Mouse (Mus musculus) brown adipose tissue, adult 24 weeks (tissue): Measurements from ENCODE around the gene Txk. TPM values are rescaled to one million over a fixed set of nuclear protein-coding genes. Genes with fewer than 3 reads are reported as not detected.

ENCODE experiments used
- H3K27ac ChIP-seq: fragments of 200-500 bp; replicated peaks from 2 replicates; pipeline ENCODE4 v1.5.1; 2012; ENCODE audit warnings: low read depth, mild to moderate bottlenecking, low read length
- H3K4me1 ChIP-seq: fragments of 200-500 bp; 2 replicates; pipeline ENCODE4 v1.6.1; 2012; ENCODE audit warnings: low read length, mixed read lengths; ENCODE audit not compliant: control insufficient read depth, insufficient read depth, insufficient read length
- H3K4me3 ChIP-seq: fragments of 200-500 bp; 2 replicates; pipeline ENCODE4 v1.5.1; 2012; ENCODE audit warnings: low read depth, mild to moderate bottlenecking, low read length, moderate library complexity; ENCODE audit not compliant: insufficient read depth
- polyA plus RNA-seq: library from polyadenylated mRNA; stranded (reverse); fragments of >200 nt; gene quantifications from 2 replicates; pipeline ENCODE4 v1.2.4, GENCODE M21; 2012; ENCODE audit not compliant: missing spikeins, insufficient read depth, insufficient read length

Txk gene
- polyA plus RNA-seq: not detected in 2 replicates

DNA sequence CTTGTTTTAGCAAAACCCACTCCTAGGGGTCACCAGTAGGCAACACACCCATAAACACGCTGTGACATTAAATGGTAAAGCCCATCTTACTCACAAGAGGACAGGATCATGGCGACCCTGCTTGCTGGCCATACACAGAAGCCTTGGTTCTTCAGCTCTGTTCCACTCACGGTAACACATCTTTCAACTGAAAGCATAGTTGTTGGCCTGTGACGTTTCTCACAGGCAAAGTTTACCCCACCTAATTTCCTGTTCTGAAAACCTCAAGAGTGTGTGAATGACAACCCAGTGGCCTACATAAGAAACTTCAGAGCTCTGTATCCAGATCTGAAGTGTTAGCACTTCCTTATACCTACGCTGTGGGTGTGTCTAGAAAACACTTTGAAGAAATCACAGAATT lies at the start of gene Txk:
Gene Txk (minus strand): TSS at position 193 of the 400 bp plus-strand sequence.
- no peak within 1 kb of the TSS for H3K4me3 ChIP-seq

DNA sequence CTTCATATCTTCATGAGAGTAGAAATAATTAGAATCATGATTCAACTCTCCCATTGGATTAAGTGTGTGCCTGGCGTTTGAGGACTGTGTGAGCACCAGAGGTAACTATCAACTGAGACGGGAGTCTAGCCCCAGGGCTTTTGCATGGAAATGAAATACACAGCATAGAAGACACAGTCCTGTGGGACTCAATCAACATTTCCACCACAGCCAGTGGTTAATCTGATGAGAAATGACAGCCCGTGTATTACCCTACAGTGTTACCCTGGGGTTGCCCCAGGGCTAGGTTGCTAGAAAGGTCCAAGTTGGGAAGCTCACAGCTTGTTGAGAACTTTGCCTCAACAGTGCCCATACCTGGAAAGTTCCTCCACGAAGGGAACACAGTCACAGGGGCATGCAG lies 46.0 kb upstream of the Txk start:
- Histone ChIP-seq H3K4me3 (no peak overlapping the region), H3K27ac (no peak overlapping the region), H3K4me1 (peaks cover 2% of the 10 kb centered on the region)

More for the DNA sequence above, at the start of gene Txk:
- H3K4me1 ChIP-seq: no peaks in the 10 kb centered on the region
- H3K27ac ChIP-seq: no peak within 1 kb of the TSS

DNA sequence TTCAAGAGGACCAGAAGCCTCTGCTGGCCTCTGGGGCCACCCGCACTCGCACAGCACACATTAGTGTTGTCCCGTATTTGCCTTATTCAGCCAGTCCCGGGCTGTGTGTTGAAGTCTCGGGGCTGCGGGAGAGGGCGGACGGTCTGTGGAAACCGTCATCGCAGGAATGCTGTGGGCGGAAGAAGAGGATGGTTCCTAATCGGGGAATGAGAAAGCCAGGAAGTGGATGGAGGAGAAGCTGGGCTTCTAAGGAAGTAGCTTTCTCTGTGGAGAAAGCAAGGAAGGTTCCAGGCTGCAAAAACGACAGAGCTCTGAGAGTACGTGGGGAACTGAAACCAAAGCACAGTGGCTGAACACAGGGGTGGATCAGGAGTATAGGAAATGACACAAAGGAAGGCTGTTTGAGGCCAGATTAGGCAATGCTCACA lies 43.6 kb upstream of the Txk start:
- peaks cover 2% of the 10 kb centered on the region for H3K4me1 ChIP-seq

DNA sequence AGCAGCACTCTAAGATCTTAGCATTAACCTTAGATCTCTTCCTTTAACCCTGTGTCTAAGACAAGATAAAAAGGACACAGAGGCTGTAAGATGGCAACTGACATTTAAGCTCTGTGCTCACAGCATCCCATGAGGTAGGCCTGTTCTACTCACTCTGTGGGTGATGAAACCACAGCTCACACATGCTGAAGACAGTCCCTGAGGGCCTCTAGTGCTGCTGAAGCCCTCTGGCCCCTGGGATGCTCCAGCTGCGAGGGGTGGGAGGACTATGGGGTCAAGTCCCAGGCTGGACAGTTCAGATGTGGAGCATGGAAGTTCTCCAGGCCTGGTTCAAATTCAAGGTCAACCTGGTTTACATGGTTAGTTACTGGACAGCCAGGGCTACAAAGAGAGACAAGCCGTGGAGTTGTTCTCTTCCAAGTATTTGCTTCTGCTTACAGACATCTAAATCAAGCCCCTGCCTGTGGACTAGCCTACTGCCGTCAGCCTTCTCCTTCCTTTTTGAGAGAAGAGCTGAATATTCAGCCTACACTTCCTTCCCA lies 40.8 kb upstream of the Txk start:
- H3K4me1 ChIP-seq: peaks cover 2% of the 10 kb centered on the region
- no peak overlapping the region for H3K4me3 ChIP-seq
- H3K27ac ChIP-seq: peak overlapping the region; percentile 26; the same call in 1 of the 2 replicates

More for the DNA sequence above, 43.6 kb upstream of the Txk start:
- H3K4me3 ChIP-seq: peak overlapping the region; percentile 35
- H3K27ac ChIP-seq: peak overlapping the region; percentile 71

DNA sequence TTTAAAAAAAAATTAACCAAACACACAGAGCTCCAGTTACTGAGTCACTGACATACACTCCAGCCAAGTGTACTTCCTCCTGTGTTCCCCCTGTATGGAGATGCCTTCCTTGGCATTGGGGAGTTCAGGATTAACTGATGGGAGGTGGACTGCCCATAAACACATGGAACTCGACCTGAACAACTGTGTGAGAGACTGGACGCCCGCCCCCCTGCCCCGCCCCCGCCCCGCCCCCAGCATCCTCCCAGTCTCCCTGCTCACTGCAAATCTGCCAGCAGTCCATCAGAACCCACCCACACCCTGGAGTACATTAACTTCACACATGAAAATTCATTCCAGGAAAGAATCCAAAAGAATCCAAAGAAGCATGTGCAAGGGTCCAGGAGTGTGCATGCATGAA lies 39.2 kb upstream of the Txk start:
- no peak overlapping the region for H3K27ac ChIP-seq
- no peak overlapping the region for H3K4me3 ChIP-seq
- H3K4me1 ChIP-seq: peaks cover 2% of the 10 kb centered on the region

DNA sequence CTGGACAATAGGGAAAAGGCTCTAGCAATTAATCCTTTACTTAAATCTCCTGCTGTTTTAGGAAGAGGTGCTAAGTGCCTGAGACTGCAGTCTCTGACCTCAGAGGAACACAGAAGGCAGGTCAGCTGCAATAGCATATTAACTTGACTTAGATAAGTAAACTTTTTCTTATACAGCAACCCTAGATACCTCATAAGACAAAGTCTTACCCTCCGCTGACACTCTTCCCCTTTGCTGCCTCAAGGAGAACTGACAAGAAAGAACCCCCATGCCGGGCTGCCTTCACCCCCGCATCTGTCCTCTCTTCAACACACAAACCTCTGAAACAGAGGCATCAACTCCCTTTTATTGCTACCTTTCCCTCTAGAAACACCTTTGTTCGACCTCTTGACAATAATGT lies 38.8 kb upstream of the Txk start:
- H3K4me1 ChIP-seq: peaks cover 2% of the 10 kb centered on the region
- H3K4me3 ChIP-seq: no peak overlapping the region
- no peak overlapping the region for H3K27ac ChIP-seq

DNA sequence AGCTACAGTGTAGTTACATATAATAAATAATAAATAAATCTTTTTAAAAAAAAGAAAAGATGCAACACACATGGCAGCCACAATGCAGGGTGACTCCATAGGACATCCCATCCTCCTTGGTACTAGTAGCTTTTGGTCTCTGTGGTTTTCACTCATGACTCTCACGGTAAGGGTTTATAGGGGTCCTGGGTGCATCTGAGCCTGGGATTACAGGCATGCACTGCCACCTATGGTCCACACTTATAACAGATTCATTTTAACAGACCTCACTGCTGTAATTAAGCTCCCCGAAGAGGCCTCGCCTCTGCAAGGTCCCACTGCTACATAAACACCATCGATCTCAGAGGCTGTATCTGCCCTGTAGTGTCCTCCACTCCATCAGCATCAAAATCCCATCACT lies 32.9 kb upstream of the Txk start:
- H3K4me3 ChIP-seq: no peak overlapping the region
- H3K4me1 ChIP-seq: no peaks in the 10 kb centered on the region
- H3K27ac ChIP-seq: no peak overlapping the region

DNA sequence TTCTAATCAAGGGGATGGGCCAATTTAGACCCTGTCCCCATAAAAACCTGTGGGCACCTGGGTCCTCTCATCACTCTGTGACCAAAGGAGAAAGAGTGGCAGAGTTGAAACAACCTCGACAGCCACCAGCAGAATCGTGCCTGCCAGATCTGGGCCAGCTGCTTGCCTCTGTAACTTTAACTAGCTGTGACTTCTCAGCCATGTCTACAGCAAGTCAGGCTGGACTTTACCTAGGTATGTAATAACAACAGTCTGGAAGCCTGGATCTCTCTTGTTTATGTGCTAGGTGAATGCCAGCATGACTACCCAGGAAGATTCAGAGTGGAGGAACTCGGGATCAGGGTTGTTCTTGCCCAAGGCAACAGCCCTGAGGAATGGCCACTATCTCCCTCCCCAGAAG lies 32.1 kb upstream of the Txk start:
- H3K27ac ChIP-seq: no peak overlapping the region
- H3K4me1 ChIP-seq: no peaks in the 10 kb centered on the region
- H3K4me3 ChIP-seq: no peak overlapping the region

DNA sequence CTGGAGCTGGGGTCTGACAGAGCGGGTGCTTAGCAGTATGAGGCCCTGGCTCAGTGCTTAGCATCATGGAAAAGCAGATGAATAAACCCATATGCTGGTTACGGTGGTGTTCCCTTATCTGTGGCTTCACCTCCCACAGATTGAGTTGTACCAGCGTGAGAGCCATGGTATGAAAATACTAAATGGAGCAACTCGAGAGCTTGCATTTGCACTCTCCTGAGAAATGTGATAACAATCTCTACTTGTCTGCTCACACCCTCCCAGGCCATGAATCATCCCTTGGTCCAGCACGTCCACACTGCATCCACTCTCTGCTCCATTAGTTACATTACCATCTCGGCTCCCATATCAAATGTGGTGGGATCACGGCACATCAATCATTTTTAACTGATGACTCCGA lies 31.4 kb upstream of the Txk start:
- H3K27ac ChIP-seq: no peak overlapping the region
- no peak overlapping the region for H3K4me3 ChIP-seq
- no peaks in the 10 kb centered on the region for H3K4me1 ChIP-seq

DNA sequence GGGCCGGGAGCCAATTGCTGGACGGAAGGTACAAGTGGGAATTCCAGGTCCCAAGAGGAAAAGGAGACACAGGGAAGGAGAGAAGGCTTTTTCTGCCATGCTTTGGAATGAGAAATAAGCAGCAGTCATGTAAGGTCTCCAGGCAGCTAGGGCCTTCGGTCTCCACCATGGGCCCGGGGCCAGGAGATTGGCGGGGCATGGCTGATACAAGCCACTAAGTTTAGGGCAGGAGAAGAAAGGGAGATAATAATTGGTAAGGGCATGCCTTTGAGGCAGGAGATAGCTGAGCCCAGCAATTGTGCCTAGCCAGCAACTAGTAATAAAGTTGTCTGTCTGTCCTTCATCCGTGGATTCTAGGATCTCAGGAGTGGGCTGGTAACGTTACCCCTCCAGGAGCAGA lies 30.5 kb upstream of the Txk start:
- no peaks in the 10 kb centered on the region for H3K4me1 ChIP-seq
- H3K4me3 ChIP-seq: no peak overlapping the region
- H3K27ac ChIP-seq: no peak overlapping the region

DNA sequence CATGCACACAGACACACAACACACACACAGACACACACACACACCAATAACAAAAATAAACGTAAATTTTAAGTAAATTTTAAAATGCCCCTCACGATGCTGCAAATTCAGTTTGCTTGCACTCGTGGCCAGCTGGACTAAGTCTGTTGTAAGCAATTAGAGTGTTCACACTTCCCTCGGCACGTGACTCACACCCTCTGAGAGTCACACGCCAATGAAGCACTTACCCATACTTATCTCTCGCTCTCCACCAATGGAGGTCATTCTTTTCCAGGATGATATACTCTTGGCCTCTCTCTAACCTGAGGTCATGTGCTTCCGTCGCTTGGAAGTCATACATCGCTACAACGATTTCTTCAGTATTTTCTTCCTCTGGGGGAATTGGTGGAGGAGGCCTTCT lies 29.2 kb upstream of the Txk start:
- Histone ChIP-seq H3K4me1 (no peaks in the 10 kb centered on the region), H3K4me3 (no peak overlapping the region), H3K27ac (no peak overlapping the region)

DNA sequence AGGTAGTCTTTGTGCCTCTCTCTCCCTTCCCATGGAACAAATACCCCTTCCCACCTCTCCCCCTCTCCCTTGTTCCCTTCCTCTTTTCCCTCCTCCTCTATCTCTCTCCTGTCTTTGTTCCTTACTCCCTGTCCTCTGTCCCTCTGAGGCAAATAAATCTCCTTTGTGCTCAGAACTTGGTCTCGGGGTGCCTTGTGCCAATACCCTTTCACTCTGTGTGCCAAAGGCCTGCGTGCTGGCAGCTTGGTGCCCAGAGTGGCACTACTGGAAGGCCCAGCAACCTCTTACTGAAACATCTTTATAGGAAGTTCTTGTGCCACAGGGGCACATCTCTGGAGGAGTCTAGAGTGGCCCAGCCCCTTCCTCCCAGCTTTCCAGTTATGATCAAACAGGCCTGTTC lies 24.0 kb upstream of the Txk start:
- no peak overlapping the region for H3K4me3 ChIP-seq
- H3K4me1 ChIP-seq: no peaks in the 10 kb centered on the region
- no peak overlapping the region for H3K27ac ChIP-seq

DNA sequence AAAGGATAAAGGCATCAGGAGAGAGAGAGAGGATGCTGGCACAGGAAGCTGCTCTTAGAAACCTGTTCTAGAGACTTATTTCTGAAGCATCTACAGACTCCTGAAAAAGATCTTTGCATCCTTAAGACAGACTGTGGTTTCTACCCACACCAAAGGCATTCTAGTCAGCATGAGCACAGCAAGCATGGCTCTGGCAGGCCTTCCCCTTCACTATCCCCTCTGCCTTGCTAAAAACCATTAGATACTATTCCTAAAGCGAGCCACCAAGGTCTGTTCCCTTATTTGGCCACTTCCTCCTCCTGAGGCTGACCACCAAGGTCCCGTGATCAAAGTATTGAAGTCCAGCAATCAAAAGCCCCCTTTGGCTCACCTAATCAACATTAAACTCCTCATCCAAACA lies 23.6 kb upstream of the Txk start:
- no peak overlapping the region for H3K4me3 ChIP-seq
- H3K27ac ChIP-seq: no peak overlapping the region
- H3K4me1 ChIP-seq: no peaks in the 10 kb centered on the region

DNA sequence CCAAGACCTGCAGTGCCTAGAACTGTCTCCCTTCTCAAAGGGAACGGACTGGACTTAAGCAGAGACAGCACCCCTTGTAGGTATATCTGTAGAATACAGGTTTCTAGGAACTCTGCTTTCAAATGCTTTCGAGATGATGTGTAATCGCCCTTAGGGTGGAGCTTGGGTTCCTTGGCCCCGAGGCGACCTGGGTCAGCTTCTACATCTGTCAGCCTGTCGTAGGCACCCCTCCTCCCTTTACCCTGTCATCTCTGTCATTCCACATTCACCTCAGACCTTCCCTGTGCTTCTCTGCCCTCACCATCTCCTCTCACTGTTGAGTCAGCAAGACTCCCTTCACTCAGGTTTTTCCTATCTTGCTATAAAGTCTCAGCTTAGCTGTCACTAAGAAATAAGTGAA lies 17.3 kb upstream of the Txk start:
- Histone ChIP-seq H3K27ac (no peak overlapping the region), H3K4me3 (no peak overlapping the region)

DNA sequence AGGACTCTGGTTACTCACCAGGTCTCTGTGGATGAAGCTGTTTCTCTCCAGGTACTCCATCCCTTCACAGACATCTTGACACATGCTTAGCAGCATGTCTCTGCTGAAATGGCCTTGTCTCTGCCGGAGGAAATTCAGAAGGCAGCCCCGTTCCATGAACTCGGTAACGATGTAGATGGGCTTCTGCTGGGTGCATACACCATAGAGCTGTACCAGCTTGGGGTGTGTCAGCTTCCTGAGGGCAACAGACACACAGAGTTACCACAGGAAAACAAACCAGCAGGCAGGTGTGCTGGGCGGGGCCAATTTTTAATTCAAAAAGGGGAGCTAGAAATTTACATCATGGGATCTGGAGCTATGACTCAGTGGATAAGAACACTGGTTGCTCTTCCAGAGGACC lies 11.0 kb upstream of the Txk start:
- Histone ChIP-seq H3K4me3 (no peak overlapping the region), H3K27ac (no peak overlapping the region), H3K4me1 (no peaks in the 10 kb centered on the region)

More for the DNA sequence above, 17.3 kb upstream of the Txk start:
- H3K4me1 ChIP-seq: no peaks in the 10 kb centered on the region

DNA sequence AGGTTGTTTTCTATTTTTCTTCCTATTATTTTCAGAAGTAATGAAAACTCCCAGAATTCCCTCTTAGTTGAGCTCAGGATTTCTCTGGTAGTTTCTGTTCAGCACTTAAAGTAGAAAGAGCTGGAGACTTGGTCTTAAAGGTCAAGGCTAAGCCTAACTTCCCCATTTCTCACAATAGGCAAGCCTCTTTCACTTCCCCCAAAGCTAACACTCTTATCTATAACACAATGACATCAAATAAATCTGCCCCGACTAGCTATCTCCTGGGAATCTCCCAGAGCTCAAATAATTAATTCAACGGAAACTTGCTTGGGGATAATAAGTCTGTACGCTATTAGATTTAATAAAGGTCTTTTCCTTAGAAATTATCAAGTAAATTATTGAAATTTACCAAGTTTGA lies 10.4 kb upstream of the Txk start:
- no peak overlapping the region for H3K27ac ChIP-seq
- no peaks in the 10 kb centered on the region for H3K4me1 ChIP-seq

DNA sequence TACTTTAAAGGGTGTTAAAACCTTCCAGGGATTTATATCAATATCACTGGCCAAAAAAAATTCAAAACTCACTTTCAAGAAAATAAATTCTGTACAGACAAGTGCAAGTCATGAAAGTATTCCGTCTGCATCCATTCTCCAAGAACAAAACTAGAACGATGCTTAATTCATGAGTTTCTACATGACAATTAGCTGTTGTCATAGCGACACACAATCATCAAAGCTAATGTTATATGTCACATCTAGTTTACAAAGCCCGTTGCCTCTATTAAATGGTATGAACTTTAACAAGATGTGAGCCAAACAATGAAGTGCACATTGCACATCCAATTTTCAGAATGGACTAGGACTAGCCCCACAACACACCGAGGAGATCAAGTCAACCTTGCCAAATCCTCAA lies 9.2 kb upstream of the Txk start:
- Histone ChIP-seq H3K27ac (no peak overlapping the region), H3K4me3 (no peak overlapping the region), H3K4me1 (no peaks in the 10 kb centered on the region)

More for the DNA sequence above, 10.4 kb upstream of the Txk start:
- no peak overlapping the region for H3K4me3 ChIP-seq
